Mouse (Mus musculus) MEL (cell line): ENCODE results near the gene Pkhd1. TPM values are rescaled to one million over a fixed set of nuclear protein-coding genes. Genes with fewer than 3 reads are reported as not detected.

ENCODE experiments used
- DNase-seq: peaks from one replicate; pipeline ENCODE4 v3.0.0; 2011; ENCODE audit warnings: low read depth, low spot score
- H3K27ac ChIP-seq: 2 replicates; pipeline ENCODE4 v1.5.1; 2012; ENCODE audit warnings: low read depth, mild to moderate bottlenecking, control low read depth, low read length, moderate library complexity; ENCODE audit not compliant: control insufficient read depth
- H3K27me3 ChIP-seq, 2 experiments: fragments of 150-350 bp in 1 of 2; sonication (generic) in 1 of 2; 2 replicates each; pipeline ENCODE4 v1.6.1; 2012; ENCODE audit warnings: low read length in 2 of 2, mild to moderate bottlenecking in 2 of 2, improper control_type of control experiment in 1 of 2, moderate library complexity in 1 of 2; ENCODE audit not compliant: insufficient read depth in 2 of 2, control insufficient read depth in 1 of 2
- H3K36me3 ChIP-seq, 2 experiments: 2 replicates each; pipeline ENCODE4 v1.6.1; 2012 to 2014; ENCODE audit warnings: low read length in 2 of 2, improper control_type of control experiment in 1 of 2, inconsistent platforms in 1 of 2, mild to moderate bottlenecking in 1 of 2; ENCODE audit not compliant: insufficient read depth in 2 of 2, control insufficient read depth in 1 of 2
- H3K4me1 ChIP-seq, 2 experiments: fragments of 150-350 bp in 1 of 2; sonication (generic) in 1 of 2; 2 replicates each; pipeline ENCODE4 v1.6.1; 2012; ENCODE audit warnings: low read length in 2 of 2, improper control_type of control experiment in 1 of 2, mild to moderate bottlenecking in 1 of 2; ENCODE audit not compliant: insufficient read depth in 2 of 2, control insufficient read depth in 1 of 2
- H3K4me3 ChIP-seq, 2 experiments: fragments of 150-350 bp in 1 of 2; sonication (generic) in 1 of 2; 2 replicates each; pipeline ENCODE4 v1.5.1; 2012; ENCODE audit warnings: low read depth in 2 of 2, low read length in 2 of 2, mild to moderate bottlenecking in 2 of 2, moderate library complexity in 2 of 2, control low read depth in 1 of 2, improper control_type of control experiment in 1 of 2; ENCODE audit not compliant: control insufficient read depth in 1 of 2, insufficient read depth in 1 of 2
- H3K79me2 ChIP-seq: 2 replicates; pipeline ENCODE4 v1.6.1; 2012; ENCODE audit warnings: mild to moderate bottlenecking, low read length, moderate library complexity; ENCODE audit not compliant: control insufficient read depth, poor library complexity, insufficient read depth
- H3K9ac ChIP-seq: 2 replicates; pipeline ENCODE4 v1.6.1; 2012; ENCODE audit warnings: low read depth, mild to moderate bottlenecking, control low read depth, low read length, moderate library complexity; ENCODE audit not compliant: control insufficient read depth, poor library complexity, severe bottlenecking
- H3K9me3 ChIP-seq: fragments of 150-350 bp; sonication (generic); replicated peaks from 2 replicates; pipeline ENCODE4 v1.6.1; 2012; ENCODE audit warnings: mild to moderate bottlenecking, low read length, improper control_type of control experiment, moderate library complexity; ENCODE audit not compliant: insufficient read depth
- E2F4 ChIP-seq: IDR thresholded peaks from 2 replicates; pipeline ENCODE4 v1.6.1; 2011; ENCODE audit warnings: low read depth, low read length, improper control_type of control experiment, borderline replicate concordance
- ELF1 ChIP-seq: IDR thresholded peaks from 2 replicates; pipeline ENCODE4 v1.6.1; 2014; ENCODE audit warnings: low read depth, mild to moderate bottlenecking, inconsistent platforms, low read length, improper control_type of control experiment, moderate library complexity
- EP300 ChIP-seq, 2 experiments: IDR thresholded peaks; 2 replicates each; pipeline ENCODE4 v1.6.1; 2011; ENCODE audit warnings: improper control_type of control experiment in 2 of 2, low read length in 2 of 2, low read depth in 1 of 2, mild to moderate bottlenecking in 1 of 2
- ETS1 ChIP-seq: IDR thresholded peaks from 2 replicates; pipeline ENCODE4 v1.6.1; 2012; ENCODE audit warnings: low read depth, mild to moderate bottlenecking, inconsistent platforms, low read length, improper control_type of control experiment, moderate library complexity
- GABPA ChIP-seq: IDR thresholded peaks from 2 replicates; pipeline ENCODE4 v1.6.1; 2012; ENCODE audit warnings: low read depth, mild to moderate bottlenecking, inconsistent platforms, low read length, improper control_type of control experiment, moderate library complexity
- KAT2A ChIP-seq: conservative IDR thresholded peaks from 2 replicates; pipeline ENCODE4 v1.6.1; 2012; ENCODE audit warnings: low read depth, low read length, improper control_type of control experiment, inconsistent platforms
- MAFK ChIP-seq: IDR thresholded peaks from 2 replicates; pipeline ENCODE4 v1.6.1; 2011; ENCODE audit warnings: low read depth, mild to moderate bottlenecking, low read length, improper control_type of control experiment, borderline replicate concordance
- MAX ChIP-seq: IDR thresholded peaks from 2 replicates; pipeline ENCODE4 v1.6.1; 2011; ENCODE audit warnings: low read length, improper control_type of control experiment
- MEF2A ChIP-seq: IDR thresholded peaks from 2 replicates; pipeline ENCODE4 v1.6.1; 2014; ENCODE audit warnings: low read depth, mild to moderate bottlenecking, inconsistent platforms, low read length, improper control_type of control experiment; ENCODE audit not compliant: poor library complexity, insufficient replicate concordance, severe bottlenecking; ENCODE audit errors: extremely low read depth
- MYB ChIP-seq: IDR thresholded peaks from 2 replicates; pipeline ENCODE4 v1.6.1; 2011; ENCODE audit warnings: mild to moderate bottlenecking, low read depth, low read length, improper control_type of control experiment
- MYC ChIP-seq: IDR thresholded peaks from 2 replicates; pipeline ENCODE4 v1.6.1; 2011; ENCODE audit warnings: low read depth, mild to moderate bottlenecking, low read length, improper control_type of control experiment, moderate library complexity
- NRF1 ChIP-seq: IDR thresholded peaks from 2 replicates; pipeline ENCODE4 v1.6.1; 2014; ENCODE audit warnings: low read depth, mild to moderate bottlenecking, inconsistent platforms, low read length, improper control_type of control experiment, moderate library complexity; ENCODE audit not compliant: poor library complexity, insufficient read depth, severe bottlenecking
- POLR2A ChIP-seq, 2 experiments: IDR thresholded peaks; 2 replicates each; pipeline ENCODE4 v1.6.1; 2011 to 2012; ENCODE audit warnings: low read length in 2 of 2, mild to moderate bottlenecking in 2 of 2, control low read depth in 1 of 2, improper control_type of control experiment in 1 of 2, low read depth in 1 of 2, moderate library complexity in 1 of 2; ENCODE audit not compliant: control insufficient read depth in 1 of 2, insufficient read depth in 1 of 2, poor library complexity in 1 of 2
- RAD21 ChIP-seq: IDR thresholded peaks from 2 replicates; pipeline ENCODE4 v1.6.1; 2011; ENCODE audit warnings: mild to moderate bottlenecking, low read depth, low read length, improper control_type of control experiment
- TAL1 ChIP-seq: IDR thresholded peaks from 2 replicates; pipeline ENCODE4 v1.6.1; 2012; ENCODE audit warnings: mild to moderate bottlenecking, inconsistent platforms, low read length, moderate library complexity, mixed read lengths
- TCF12 ChIP-seq: IDR thresholded peaks from 2 replicates; pipeline ENCODE4 v1.6.1; 2014; ENCODE audit warnings: low read depth, mild to moderate bottlenecking, inconsistent platforms, low read length, improper control_type of control experiment, moderate library complexity
- USF1 ChIP-seq: IDR thresholded peaks from 2 replicates; pipeline ENCODE4 v1.6.1; 2014; ENCODE audit warnings: low read depth, mild to moderate bottlenecking, inconsistent platforms, low read length, improper control_type of control experiment, moderate library complexity
- USF2 ChIP-seq, 2 experiments: IDR thresholded peaks; 2 replicates each; pipeline ENCODE4 v1.6.1; 2011 to 2012; ENCODE audit warnings: improper control_type of control experiment in 2 of 2, low read length in 2 of 2, borderline replicate concordance in 1 of 2, inconsistent platforms in 1 of 2, low read depth in 1 of 2, mild to moderate bottlenecking in 1 of 2; ENCODE audit not compliant: insufficient read depth in 1 of 2
- ZKSCAN1 ChIP-seq: IDR thresholded peaks from 2 replicates; pipeline ENCODE4 v1.6.1; 2012; ENCODE audit warnings: low read depth, mild to moderate bottlenecking, inconsistent platforms, low read length, improper control_type of control experiment, moderate library complexity
- ZMIZ1 ChIP-seq: IDR thresholded peaks from 2 replicates; pipeline ENCODE4 v1.6.1; 2012; ENCODE audit warnings: low read depth, mild to moderate bottlenecking, inconsistent platforms, low read length, improper control_type of control experiment, moderate library complexity
- polyA plus RNA-seq, 2 experiments: library from polyadenylated mRNA; stranded (reverse) in 1 of 2; unstranded in 1 of 2; fragments of >175 nt in 1 of 2; fragments of >200 nt in 1 of 2; gene quantifications; 2 replicates each; pipeline versions ENCODE4 v1.2.1 to v1.2.4; 2012; ENCODE audit warnings: low replicate concordance in 2 of 2, low read depth in 1 of 2; ENCODE audit not compliant: insufficient read length in 2 of 2, insufficient read depth in 1 of 2, missing spikeins in 1 of 2
- total RNA-seq: library from RNA; depleted of rRNA; stranded (reverse); fragments of 300-350 nt; gene quantifications from 2 replicates; pipeline ENCODE4 v1.2.3, GENCODE M21; 2012

The Pkhd1 gene
- total and polyA plus RNA-seq, 3 experiments: not detected

DNA sequence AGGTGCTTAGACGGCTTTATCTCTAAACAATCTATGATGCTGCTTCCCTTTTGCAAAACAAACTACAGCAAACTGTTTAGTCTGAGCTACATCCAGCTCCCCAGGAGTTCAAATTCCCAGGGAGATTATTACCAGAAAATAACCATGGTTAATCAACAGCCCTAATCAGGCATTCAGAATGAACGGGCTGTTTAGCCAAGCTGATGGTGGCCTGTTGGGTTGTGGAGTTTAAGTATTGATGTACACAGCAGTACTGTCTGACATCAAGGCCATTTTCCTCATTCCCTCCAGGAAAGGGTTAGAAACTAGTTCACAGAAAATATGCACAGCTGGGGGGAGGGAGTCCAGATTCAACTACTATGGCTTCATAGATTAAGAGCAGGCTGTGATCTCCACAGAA is 12.4 kb downstream of the Pkhd1 start:
- H3K9ac ChIP-seq: no peak overlapping the region
- no peaks in the 10 kb centered on the region for H3K9me3 ChIP-seq

DNA sequence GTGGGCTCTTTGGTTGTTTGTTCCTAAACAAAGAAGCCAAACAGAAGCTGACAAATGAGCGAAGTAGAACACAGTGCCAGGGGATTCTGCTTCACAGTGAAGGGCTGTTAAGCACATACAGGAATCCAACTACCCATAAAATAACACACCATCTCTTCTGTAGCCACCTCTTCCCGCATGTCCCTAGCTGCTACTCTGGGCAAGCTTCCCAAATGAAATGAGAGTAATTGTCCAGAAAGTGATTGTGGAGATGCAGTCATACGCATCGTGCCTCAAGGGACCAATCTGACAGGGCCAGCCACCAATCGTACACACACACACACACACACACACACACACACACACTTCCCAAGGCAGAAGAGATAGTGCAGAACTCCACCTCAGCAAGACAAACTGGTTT is 27.4 kb downstream of the Pkhd1 start:
- Histone ChIP-seq H3K27ac (no peak overlapping the region), H3K4me3 (no peak overlapping the region)
- TF ChIP-seq MYB: no peak
- no peak for TF ChIP-seq KAT2A
- no peak for TF ChIP-seq MYC
- TF ChIP-seq ETS1: no peak
- no peak for TF ChIP-seq NRF1
- no peak for TF ChIP-seq RAD21
- no peak for TF ChIP-seq ZKSCAN1
- no peak for TF ChIP-seq USF2 (IDR thresholded peaks at IDR 0.05; ENCODE audit: borderline replicate concordance in 1 of 2, insufficient read depth in 1 of 2, low read depth in 1 of 2, low read length in 2 of 2)
- no peak for TF ChIP-seq USF1
- TF ChIP-seq E2F4: no peak
- no peak for TF ChIP-seq TAL1
- TF ChIP-seq ELF1: no peak
- TF ChIP-seq, all 39 proteins: peak for 0
- Histone ChIP-seq H3K79me2 (no peaks in the 10 kb centered on the region), H3K9ac (no peak overlapping the region), H3K36me3 (no peaks in the 10 kb centered on the region), H3K27me3 (no peaks in the 10 kb centered on the region), H3K9me3 (no peaks in the 10 kb centered on the region), H3K4me1 (no peaks in the 10 kb centered on the region)
- DNase-seq: no peak

More for the DNA sequence above, 12.4 kb downstream of the Pkhd1 start:
- Histone ChIP-seq H3K36me3 (no peaks in the 10 kb centered on the region), H3K79me2 (no peaks in the 10 kb centered on the region), H3K27ac (no peak overlapping the region), H3K4me1 (no peaks in the 10 kb centered on the region), H3K4me3 (no peak overlapping the region), H3K27me3 (no peaks in the 10 kb centered on the region)
- TF ChIP-seq MEF2A: no peak
- TF ChIP-seq GABPA: no peak
- TF ChIP-seq TAL1: no peak
- no peak for TF ChIP-seq E2F4
- DNase-seq: no peak

DNA sequence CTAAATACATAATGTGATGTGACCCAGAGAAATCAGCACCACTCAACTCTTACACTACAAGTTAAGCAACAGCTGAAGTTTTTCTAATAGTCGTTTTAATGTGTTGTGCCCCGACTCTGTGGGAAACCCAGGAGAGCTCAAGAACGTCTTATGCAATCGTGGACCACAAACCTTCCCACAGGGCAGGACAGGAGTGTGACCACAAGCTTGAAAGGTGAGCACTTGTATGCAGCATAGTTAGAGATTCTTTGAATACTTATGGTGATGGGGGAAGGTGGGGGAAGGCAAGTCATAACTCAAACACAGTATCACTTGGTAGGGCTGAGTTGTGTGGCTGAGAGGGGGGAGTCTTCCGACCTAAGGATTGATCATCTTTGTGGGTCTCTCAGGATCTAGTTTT is 46.4 kb downstream of the Pkhd1 start:
- Histone ChIP-seq H3K79me2 (no peaks in the 10 kb centered on the region), H3K4me3 (no peak overlapping the region), H3K27me3 (no peaks in the 10 kb centered on the region), H3K9ac (no peak overlapping the region), H3K36me3 (no peaks in the 10 kb centered on the region), H3K9me3 (no peaks in the 10 kb centered on the region), H3K27ac (no peak overlapping the region), H3K4me1 (no peaks in the 10 kb centered on the region)
- TF ChIP-seq TAL1 (no peak), EP300 (IDR thresholded peaks at IDR 0.05; ENCODE audit: low read depth in 1 of 2, low read length in 2 of 2) (no peak), ZMIZ1 (no peak), POLR2A (IDR thresholded peaks at IDR 0.05; ENCODE audit: control insufficient read depth in 1 of 2, insufficient read depth in 1 of 2, low read depth in 1 of 2, low read length in 2 of 2, poor library complexity in 1 of 2) (no peak), MAFK (no peak), TCF12 (no peak), MYB (no peak), MAX (no peak), KAT2A (no peak)
- no peak for DNase-seq
